Mouse (Mus musculus) CH12.LX (cell line): ENCODE results near the gene Rpl23. TPM values are rescaled to one million over a fixed set of nuclear protein-coding genes. Genes with fewer than 3 reads are reported as not detected.

ENCODE experiments used
- DNase-seq: peaks from one replicate; pipeline ENCODE4 v3.0.0-alpha.2; 2013; ENCODE audit errors: extremely low read depth
- H3K27ac ChIP-seq: 2 replicates; pipeline ENCODE4 v1.5.1; 2012; ENCODE audit warnings: low read depth, mild to moderate bottlenecking, control low read depth, moderate library complexity; ENCODE audit not compliant: insufficient read depth
- H3K27me3 ChIP-seq: replicated peaks from 2 replicates; pipeline ENCODE3; 2012; ENCODE audit warnings: inconsistent platforms
- H3K36me3 ChIP-seq, 2 experiments: replicated peaks in 1 of 2; 2 replicates each; pipeline versions ENCODE3 to v1.6.1; 2012; ENCODE audit warnings: inconsistent platforms in 1 of 2, low read length in 1 of 2, mild to moderate bottlenecking in 1 of 2, mixed read lengths in 1 of 2, moderate library complexity in 1 of 2; ENCODE audit not compliant: control insufficient read depth in 1 of 2, insufficient read depth in 1 of 2
- H3K4me1 ChIP-seq, 2 experiments: 2 replicates each; pipeline ENCODE4 v1.6.1; 2012; ENCODE audit warnings: inconsistent platforms in 1 of 2, moderate library complexity in 1 of 2; ENCODE audit not compliant: insufficient read depth in 2 of 2, control insufficient read depth in 1 of 2
- H3K4me2 ChIP-seq: 2 replicates; pipeline ENCODE4 v1.6.1; 2012; ENCODE audit warnings: low read depth, mild to moderate bottlenecking, control low read depth; ENCODE audit not compliant: poor library complexity, insufficient read depth, severe bottlenecking
- H3K4me3 ChIP-seq, 3 experiments: fragments of 150-350 bp in 1 of 3; sonication (generic) in 1 of 3; replicated peaks in 1 of 3; 2 replicates each; pipeline versions ENCODE3 to v1.5.1; 2011 to 2012; ENCODE audit warnings: low read depth in 2 of 3, low read length in 2 of 3, mild to moderate bottlenecking in 2 of 3, moderate library complexity in 2 of 3, control low read depth in 1 of 3, improper control_type of control experiment in 1 of 3, inconsistent platforms in 1 of 3, mixed read lengths in 1 of 3; ENCODE audit not compliant: poor library complexity in 1 of 3
- H3K79me2 ChIP-seq: replicated peaks from 2 replicates; pipeline ENCODE4 v1.6.1; 2012; ENCODE audit warnings: mild to moderate bottlenecking, moderate library complexity; ENCODE audit not compliant: control insufficient read depth, poor library complexity, insufficient read depth, severe bottlenecking; ENCODE audit errors: extremely low read depth
- H3K9ac ChIP-seq: 2 replicates; pipeline ENCODE4 v1.6.1; 2012; ENCODE audit warnings: low read depth, mild to moderate bottlenecking, control low read depth, moderate library complexity; ENCODE audit not compliant: insufficient read depth
- H3K9me3 ChIP-seq: replicated peaks from 2 replicates; pipeline ENCODE3; 2012; ENCODE audit warnings: low read length, inconsistent platforms, mixed read lengths
- BHLHE40 ChIP-seq: IDR thresholded peaks from 2 replicates; pipeline ENCODE4 v1.6.1; 2011; ENCODE audit warnings: mild to moderate bottlenecking, low read depth, low read length, improper control_type of control experiment
- CHD1 ChIP-seq: IDR thresholded peaks from 2 replicates; pipeline ENCODE4 v1.6.1; 2012; ENCODE audit warnings: low read depth, low read length, improper control_type of control experiment, inconsistent platforms
- CTCF ChIP-seq, 2 experiments: IDR thresholded peaks in 1 of 2; conservative IDR thresholded peaks in 1 of 2; 2 replicates each; pipeline ENCODE4 v1.5.1; 2011 to 2012; ENCODE audit warnings: low read depth in 2 of 2, low read length in 2 of 2, improper control_type of control experiment in 1 of 2, inconsistent platforms in 1 of 2, mild to moderate bottlenecking in 1 of 2, moderate library complexity in 1 of 2
- E2F4 ChIP-seq: IDR thresholded peaks from 2 replicates; pipeline ENCODE4 v1.6.1; 2011; ENCODE audit warnings: low read depth, low read length, improper control_type of control experiment; ENCODE audit not compliant: insufficient replicate concordance
- EP300 ChIP-seq: IDR thresholded peaks from 2 replicates; pipeline ENCODE4 v1.6.1; 2011; ENCODE audit warnings: low read length, improper control_type of control experiment
- ETS1 ChIP-seq: conservative IDR thresholded peaks from 2 replicates; pipeline ENCODE4 v1.6.1; 2012; ENCODE audit warnings: low read depth, mild to moderate bottlenecking, inconsistent platforms, low read length, improper control_type of control experiment, moderate library complexity
- HCFC1 ChIP-seq: IDR thresholded peaks from 2 replicates; pipeline ENCODE4 v1.6.1; 2012; ENCODE audit warnings: low read depth, mild to moderate bottlenecking, inconsistent platforms, low read length, improper control_type of control experiment
- JUND ChIP-seq: conservative IDR thresholded peaks from 2 replicates; pipeline ENCODE4 v1.6.1; 2011; ENCODE audit warnings: low read depth, low read length, improper control_type of control experiment
- MAFK ChIP-seq: IDR thresholded peaks from 2 replicates; pipeline ENCODE4 v1.6.1; 2011; ENCODE audit warnings: low read length, improper control_type of control experiment; ENCODE audit not compliant: insufficient replicate concordance
- MAX ChIP-seq: IDR thresholded peaks from 2 replicates; pipeline ENCODE4 v1.6.1; 2011; ENCODE audit warnings: low read length, improper control_type of control experiment
- MAZ ChIP-seq: IDR thresholded peaks from 2 replicates; pipeline ENCODE4 v1.6.1; 2012; ENCODE audit warnings: low read depth, mild to moderate bottlenecking, inconsistent platforms, low read length, improper control_type of control experiment, moderate library complexity
- MXI1 ChIP-seq: IDR thresholded peaks from 2 replicates; pipeline ENCODE4 v1.6.1; 2011; ENCODE audit warnings: mild to moderate bottlenecking, low read depth, low read length, improper control_type of control experiment
- MYC ChIP-seq: IDR thresholded peaks from 2 replicates; pipeline ENCODE4 v1.6.1; 2011; ENCODE audit warnings: low read depth, mild to moderate bottlenecking, improper control_type of control experiment, low read length
- NELFE ChIP-seq: IDR thresholded peaks from 2 replicates; pipeline ENCODE4 v1.6.1; 2011; ENCODE audit warnings: low read depth, low read length, improper control_type of control experiment
- PAX5 ChIP-seq: IDR thresholded peaks from 2 replicates; pipeline ENCODE4 v1.6.1; 2012; ENCODE audit warnings: low read length, inconsistent platforms, mixed read lengths
- POLR2A ChIP-seq: IDR thresholded peaks from 2 replicates; pipeline ENCODE4 v1.6.1; 2011; ENCODE audit warnings: low read depth, mild to moderate bottlenecking, improper control_type of control experiment, low read length
- POLR2AphosphoS2 ChIP-seq: IDR thresholded peaks from 2 replicates; pipeline ENCODE4 v1.6.1; 2011; ENCODE audit warnings: low read depth, low read length, improper control_type of control experiment
- RCOR1 ChIP-seq: conservative IDR thresholded peaks from 2 replicates; pipeline ENCODE4 v1.6.1; 2012; ENCODE audit warnings: low read depth, mild to moderate bottlenecking, inconsistent platforms, low read length, improper control_type of control experiment
- SIN3A ChIP-seq: IDR thresholded peaks from 2 replicates; pipeline ENCODE4 v1.6.1; 2012; ENCODE audit warnings: low read length, improper control_type of control experiment, inconsistent platforms
- SMC3 ChIP-seq: IDR thresholded peaks from 2 replicates; pipeline ENCODE4 v1.6.1; 2011; ENCODE audit warnings: low read depth, low read length, improper control_type of control experiment
- UBTF ChIP-seq: IDR thresholded peaks from 2 replicates; pipeline ENCODE4 v1.6.1; 2012; ENCODE audit warnings: low read depth, mild to moderate bottlenecking, inconsistent platforms, low read length, improper control_type of control experiment, moderate library complexity
- USF1 ChIP-seq: IDR thresholded peaks from 2 replicates; pipeline ENCODE4 v1.6.1; 2014; ENCODE audit warnings: low read depth, mild to moderate bottlenecking, inconsistent platforms, low read length, improper control_type of control experiment
- USF2 ChIP-seq: conservative IDR thresholded peaks from 2 replicates; pipeline ENCODE4 v1.6.1; 2011; ENCODE audit warnings: low read depth, low read length, improper control_type of control experiment
- ZC3H11A ChIP-seq: IDR thresholded peaks from 2 replicates; pipeline ENCODE4 v1.6.1; 2012; ENCODE audit warnings: low read depth, mild to moderate bottlenecking, inconsistent platforms, low read length, improper control_type of control experiment
- ZMIZ1 ChIP-seq: IDR thresholded peaks from 2 replicates; pipeline ENCODE4 v1.6.1; 2012; ENCODE audit warnings: low read depth, mild to moderate bottlenecking, inconsistent platforms, low read length, improper control_type of control experiment
- dilution Hi-C: fragments of 300-500 bp; cut with MboI; formaldehyde crosslinking; loops from 2 replicates; pipeline ENCODE4 v1.14.3; 2020; ENCODE audit warnings: low sequenced_read_pairs; ENCODE audit not compliant: extremely low pct_unique_long_range_greater_than_20kb, extremely low pct_ligation_motif_present
- in situ Hi-C: fragments of 300-500 bp; cut with MboI; formaldehyde crosslinking; loops from 3 replicates; pipeline ENCODE4 v1.14.3; 2019; ENCODE audit warnings: low sequenced_read_pairs, low pct_ligation_motif_present, low pct_unique_long_range_greater_than_20kb, mixed read lengths
- polyA plus RNA-seq: library from polyadenylated mRNA; unstranded; fragments of >175 nt; gene quantifications from 2 replicates; pipeline ENCODE4 v1.2.1, GENCODE M21; 2012; ENCODE audit warnings: low read depth; ENCODE audit not compliant: insufficient read length
- total RNA-seq, 2 experiments: library from RNA; depleted of rRNA; stranded (reverse); fragments of 300-350 nt in 1 of 2; fragments of >200 nt in 1 of 2; gene quantifications; 2 replicates each; pipeline ENCODE4 v1.2.3; 2012 to 2014

Gene Rpl23
- total and polyA plus RNA-seq, 3 experiments: 1,387 to 2,073 (median 1,878) TPM

GRCm38 (mm10) chr11:97778918-97779317, 3.3 kb downstream of the Rpl23 start:
- Histone ChIP-seq H3K27me3 (no peaks in the 10 kb centered on the region), H3K79me2 (peaks cover 39% of the 10 kb centered on the region), H3K27ac (no peak overlapping the region), H3K36me3 (peaks cover 55 to 65% of the 10 kb centered on the region in 2 experiments), H3K4me1 (peaks cover 8 to 44% of the 10 kb centered on the region in 2 experiments), H3K4me2 (peak overlapping the region; percentile 67), H3K9ac (peak overlapping the region; percentile 45), H3K4me3 (peak overlapping the region in 1 of 3 experiments; percentile 29), H3K9me3 (peaks cover 2% of the 10 kb centered on the region)
- dilution Hi-C loops (no loop called here), in situ Hi-C loops (no loop called here)
- TF ChIP-seq POLR2AphosphoS2 (peak; percentile 79; the same call in 1 of the 2 replicates), CHD1 (peak; percentile 24; the same call in 1 of the 2 replicates), MAX (no peak), MXI1 (no peak), ZMIZ1 (0 out of 2 replicates have a peak, but pooled peaks have one; percentile 9)
- DNase-seq: no peak

GRCm38 (mm10) chr11:97777129-97777529, 5.1 kb downstream of the Rpl23 start:
- H3K4me3 ChIP-seq: no peak overlapping the region
- in situ Hi-C loops (no loop called here), dilution Hi-C loops (no loop called here)
- H3K27me3 ChIP-seq: no peaks in the 10 kb centered on the region
- H3K4me2 ChIP-seq: no peak overlapping the region
- H3K27ac ChIP-seq: no peak overlapping the region
- TF ChIP-seq POLR2A: peak; percentile 10; the same call in 1 of the 2 replicates
- TF ChIP-seq CTCF (conservative IDR thresholded peaks at IDR 0.05 in 1 of 2, IDR thresholded peaks at IDR 0.05 in 1 of 2; ENCODE audit: low read depth in 2 of 2, low read length in 2 of 2): peak in 1 of 2 experiments; percentile 47; a peak in 3 of 4 replicates
- TF ChIP-seq MYC: peak; percentile 84
- TF ChIP-seq NELFE: peak; percentile 19; the same call in 1 of the 2 replicates
- TF ChIP-seq HCFC1: no peak
- H3K79me2 ChIP-seq: peaks cover 37% of the 10 kb centered on the region
- peaks cover 55 to 67% of the 10 kb centered on the region in 2 experiments for H3K36me3 ChIP-seq
- DNase-seq: peak; percentile 53
- H3K9ac ChIP-seq: no peak overlapping the region
- peaks cover 8 to 41% of the 10 kb centered on the region in 2 experiments for H3K4me1 ChIP-seq
- H3K9me3 ChIP-seq: no peaks in the 10 kb centered on the region

- DNase-seq: peak; percentile 45
- Histone ChIP-seq H3K36me3 (peaks cover 55 to 67% of the 10 kb centered on the region in 2 experiments), H3K27me3 (no peaks in the 10 kb centered on the region), H3K4me3 (no peak overlapping the region), H3K79me2 (peaks cover 32% of the 10 kb centered on the region), H3K27ac (no peak overlapping the region), H3K4me1 (peaks cover 8 to 41% of the 10 kb centered on the region in 2 experiments), H3K9me3 (no peaks in the 10 kb centered on the region), H3K4me2 (no peak overlapping the region), H3K9ac (no peak overlapping the region)
- in situ Hi-C loops: no loop called here
- dilution Hi-C loops: no loop called here
- TF ChIP-seq EP300: no peak
- no peak for TF ChIP-seq E2F4
- TF ChIP-seq PAX5: no peak
- no peak for TF ChIP-seq BHLHE40
- TF ChIP-seq USF1: no peak
- no peak for TF ChIP-seq SMC3
- TF ChIP-seq ZMIZ1: no peak; the same call in 1 of the 2 replicates
- TF ChIP-seq UBTF: no peak
- TF ChIP-seq JUND: no peak
- TF ChIP-seq MAFK: no peak
- no peak for TF ChIP-seq MAX
- TF ChIP-seq USF2: no peak
- peak; percentile 100 for TF ChIP-seq POLR2AphosphoS2
- TF ChIP-seq ZC3H11A: no peak
- 0 out of 2 replicates have a peak, but pooled peaks have one; percentile 50 for TF ChIP-seq SIN3A
- no peak for TF ChIP-seq CTCF (conservative IDR thresholded peaks at IDR 0.05 in 1 of 2, IDR thresholded peaks at IDR 0.05 in 1 of 2; ENCODE audit: low read depth in 2 of 2, low read length in 2 of 2)
- no peak for TF ChIP-seq MAZ
- TF ChIP-seq RCOR1: peak; percentile 16; the same call in 1 of the 2 replicates
- TF ChIP-seq ETS1: no peak
Observed at GRCm38 (mm10) chr11:97776497-97777128, 5.6 kb downstream of the Rpl23 start.
